ENCODE assay signal across 17 mouse cellular contexts in the genomic region with DNA sequence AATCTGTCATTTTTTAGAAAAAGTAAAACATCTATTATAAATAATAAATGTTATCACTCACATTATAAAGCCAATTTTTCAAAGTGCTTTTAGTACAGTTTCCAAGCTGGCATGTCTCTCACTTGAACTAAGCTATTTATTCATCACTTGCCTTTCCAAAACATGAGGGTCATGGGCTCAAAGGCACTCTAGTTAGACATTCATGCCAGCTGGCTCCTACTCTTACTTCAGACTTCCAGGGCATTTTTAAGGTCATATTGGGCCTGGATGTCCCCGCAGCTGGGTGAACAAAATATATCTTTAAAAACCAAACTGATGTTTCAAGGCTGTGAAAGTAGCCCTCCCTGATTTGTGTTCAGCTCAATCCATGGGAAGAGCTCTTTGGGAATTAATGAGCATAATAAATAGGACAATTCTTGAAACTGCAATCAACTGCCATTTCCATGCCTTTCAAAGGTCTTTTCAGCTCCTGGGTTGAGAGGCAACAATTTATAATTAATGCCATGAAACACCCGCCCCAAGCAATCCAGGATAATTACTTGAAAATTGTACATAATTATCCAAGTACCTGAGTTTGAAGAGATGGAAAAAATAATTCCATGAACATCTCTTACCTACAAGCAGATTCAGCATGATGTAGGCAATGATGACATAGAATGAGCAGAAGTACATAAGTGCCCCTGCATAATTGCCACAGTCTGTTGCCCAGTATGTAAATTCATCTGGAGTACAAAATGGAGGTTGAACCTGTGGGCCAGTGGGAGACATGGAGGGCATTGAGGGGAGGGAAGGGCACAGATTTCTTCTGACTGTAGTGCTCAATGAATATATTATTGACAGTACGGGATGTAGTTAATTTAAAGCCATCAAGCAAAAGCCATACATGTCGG.
DNase-seq lines count a peak whose midpoint lies in the region; ATAC-seq lines count a peak whose summit lies in the region.
"Had no signal": no experiment of that assay in that cellular context is flagged by ENCODE, and none has a peak within 500 bp of the region (broad histone marks: within the 10 kb centered on the region; RNA-seq: fewer than 3 reads in every experiment).

No protein-coding gene starts in this region.

- no peak overlapping the region for H3K4me2 ChIP-seq in kidney, embryonic 15.5 days
- no peak overlapping the region for H3K4me2 ChIP-seq in forebrain, embryonic 13.5 days
- H3K4me2 ChIP-seq: limb, embryonic 13.5 days had no signal

- 87% methylated on average over 4 of the region's 4 CpGs for WGBS in kidney, embryonic 15.5 days
- 71% methylated on average over 4 of the region's 4 CpGs for WGBS in forebrain, embryonic 13.5 days

- no peak for ATAC-seq in kidney, embryonic 15.5 days (replicated peaks; ENCODE audit: low FRiP score)
- ATAC-seq in forebrain, embryonic 13.5 days: peak; percentile 83
- ATAC-seq: hindbrain, embryonic 16.5 days; liver, postnatal 0 days had no signal

- H3K4me3 ChIP-seq in kidney, embryonic 15.5 days (replicated peaks): no peak overlapping the region
- no peak overlapping the region for H3K4me3 ChIP-seq in forebrain, embryonic 13.5 days
- H3K4me3 ChIP-seq: erythroblast, embryonic 14.5 days; limb, embryonic 13.5 days; megakaryocyte, embryonic 14.5 days had no signal

- no peaks in the 10 kb centered on the region for H3K4me1 ChIP-seq in kidney, embryonic 15.5 days
- H3K4me1 ChIP-seq in forebrain, embryonic 13.5 days: no peaks in the 10 kb centered on the region; the same call in 1 of the 2 replicates
- H3K4me1 ChIP-seq: limb, embryonic 13.5 days; megakaryocyte, embryonic 14.5 days had no signal

- no peak overlapping the region for H3K9ac ChIP-seq in kidney, embryonic 15.5 days
- H3K9ac ChIP-seq in forebrain, embryonic 13.5 days: no peak overlapping the region
- H3K9ac ChIP-seq: limb, embryonic 13.5 days; liver, postnatal 0 days had no signal

- no peaks in the 10 kb centered on the region for H3K9me3 ChIP-seq in kidney, embryonic 15.5 days (replicated peaks)
- H3K9me3 ChIP-seq in forebrain, embryonic 13.5 days (replicated peaks): no peaks in the 10 kb centered on the region
- H3K9me3 ChIP-seq: G1E; limb, embryonic 13.5 days; megakaryocyte, embryonic 14.5 days had no signal

- no peaks in the 10 kb centered on the region for H3K27me3 ChIP-seq in kidney, embryonic 15.5 days
- H3K27me3 ChIP-seq in forebrain, embryonic 13.5 days: no peaks in the 10 kb centered on the region
- H3K27me3 ChIP-seq: limb, embryonic 13.5 days; megakaryocyte, embryonic 14.5 days had no signal

- peak; percentile 48 for DNase-seq in heart, adult 8-10 months (ENCODE audit: low spot score)
- DNase-seq in heart, postnatal 25 days (ENCODE audit: low spot score): no peak
- DNase-seq in kidney, adult 9 months: peak; percentile 73
- DNase-seq in fibroblast of lung, adult 2 months (ENCODE audit: low read depth): peak; percentile 24
- DNase-seq in natural killer cell, adult 2 months (ENCODE audit: low spot score in 2 of 2): no peak
- DNase-seq in cerebellum, postnatal 14 days: no peak
- DNase-seq: cerebellum, adult 18-20 months; liver, postnatal 0 days; lung, postnatal 14 days; thymus, postnatal 4 days had no signal

- H3K27ac ChIP-seq in kidney, embryonic 15.5 days: no peak overlapping the region
- H3K27ac ChIP-seq in forebrain, embryonic 13.5 days: no peak overlapping the region; the same call in 1 of the 2 replicates
- H3K27ac ChIP-seq: limb, embryonic 13.5 days had no signal

- intact Hi-C loops in heart, postnatal 25 days (cut with DNase I): no loop called here

- no peaks in the 10 kb centered on the region for H3K36me3 ChIP-seq in kidney, embryonic 15.5 days
- no peaks in the 10 kb centered on the region for H3K36me3 ChIP-seq in forebrain, embryonic 13.5 days (ENCODE audit: poor library complexity, severe bottlenecking)
- H3K36me3 ChIP-seq: G1E; limb, embryonic 13.5 days had no signal

Comparison
In these comparisons a context has a peak if more than half of its experiments do, and no peak if none do; other contexts are left out.
1. DNase-seq: peak in heart, adult 8-10 months (single experiment), kidney, adult 9 months (single experiment) and fibroblast of lung, adult 2 months (single experiment); none in heart, postnatal 25 days (single experiment), natural killer cell, adult 2 months (0 of 2) and cerebellum, postnatal 14 days (0 of 2).